20 mouse cellular contexts compared by ENCODE assay signal in the genomic region with DNA sequence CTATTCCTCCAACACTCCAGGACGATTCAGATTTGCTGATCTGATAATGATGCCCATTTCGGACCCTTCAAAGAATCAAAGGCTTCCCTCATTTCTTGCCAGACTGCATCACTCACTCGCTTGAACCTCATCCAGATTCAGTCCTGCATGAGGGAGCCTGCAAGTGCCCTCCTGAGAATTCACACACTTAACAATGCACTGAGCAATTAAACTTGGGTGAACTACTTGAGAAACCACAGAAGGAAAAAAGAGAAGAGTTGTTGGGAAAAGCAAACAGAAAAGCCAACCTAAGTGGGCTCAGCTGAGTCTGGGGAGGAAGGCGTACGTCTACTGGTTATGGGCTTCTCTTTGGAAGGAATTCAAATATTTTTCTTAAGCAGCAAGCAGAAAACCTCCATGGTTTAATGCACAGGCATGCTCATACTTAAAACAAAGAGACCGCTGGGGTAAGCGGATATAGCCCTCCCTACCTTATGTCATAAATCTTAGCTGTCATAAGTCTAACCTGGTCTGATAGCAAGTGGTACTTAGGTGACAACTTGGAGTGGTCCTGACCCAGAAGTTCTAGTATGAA.
A peak's percentile ranks its signal among the peaks of the same experiment; 100 is the strongest.
DNase-seq lines count a peak whose midpoint lies in the region; ATAC-seq and TF ChIP-seq lines count a peak whose summit lies in the region.
"Had no signal": no experiment of that assay in that cellular context is flagged by ENCODE, and none has a peak within 500 bp of the region (broad histone marks: within the 10 kb centered on the region; RNA-seq: fewer than 3 reads in every experiment).

No protein-coding gene starts in this region.

- H3K36me3 ChIP-seq in heart, embryonic 10.5 days: no peaks in the 10 kb centered on the region
- no peaks in the 10 kb centered on the region for H3K36me3 ChIP-seq in heart, embryonic 12.5 days
- H3K36me3 ChIP-seq: heart, embryonic 15.5 days; limb, embryonic 13.5 days had no signal

- H3K27me3 ChIP-seq in heart, embryonic 10.5 days (ENCODE audit: insufficient read depth, poor library complexity, severe bottlenecking): no peaks in the 10 kb centered on the region
- H3K27me3 ChIP-seq in heart, embryonic 12.5 days (replicated peaks): no peaks in the 10 kb centered on the region; the same call in 1 of the 2 replicates
- H3K27me3 ChIP-seq in Patski: no peaks in the 10 kb centered on the region
- H3K27me3 ChIP-seq: heart, embryonic 15.5 days; limb, embryonic 13.5 days had no signal

- DNase-seq in heart, embryonic 10.5 days (ENCODE audit: low spot score): peak; percentile 0
- DNase-seq in Patski (ENCODE audit: low read depth, low spot score): peak; percentile 33
- peak; percentile 16 for DNase-seq in lung, adult 2 months
- peak; percentile 5 for DNase-seq in lung, postnatal 14 days
- no peak for DNase-seq in embryo, embryonic 10 days (ENCODE audit: low spot score)
- DNase-seq in thymus, postnatal 36 days: no peak
- DNase-seq: adrenal gland, postnatal 25 days; cerebellum, adult 9-11 months; gastrocnemius, postnatal 25 days; heart, adult 2 months; heart, postnatal 4 days; right cerebral cortex, postnatal 14 days; spleen, adult 18-20 months had no signal

- ATAC-seq in heart, embryonic 12.5 days (ENCODE audit: insufficient number of reproducible peaks, low FRiP score): no peak
- ATAC-seq in Patski: peak; percentile 44
- ATAC-seq: CD4-positive, CD25-positive, alpha-beta regulatory T cell, adult 4 months had no signal

- no peak for TF ChIP-seq POLR2A in lung, adult 2 months (IDR thresholded peaks at IDR 0.05; ENCODE audit: borderline replicate concordance, extremely low read depth, low read depth, low read length)

- H3K4me1 ChIP-seq in heart, embryonic 10.5 days: no peaks in the 10 kb centered on the region
- no peaks in the 10 kb centered on the region for H3K4me1 ChIP-seq in heart, embryonic 12.5 days (replicated peaks)
- no peaks in the 10 kb centered on the region for H3K4me1 ChIP-seq in lung, adult 2 months (ENCODE audit: control insufficient read depth, insufficient read depth, low read length)
- H3K4me1 ChIP-seq: heart, embryonic 15.5 days; limb, embryonic 13.5 days had no signal

- H3K4me2 ChIP-seq in heart, embryonic 12.5 days: no peak overlapping the region
- H3K4me2 ChIP-seq: heart, embryonic 15.5 days; hindbrain, embryonic 14.5 days; limb, embryonic 13.5 days; midbrain, embryonic 11.5 days had no signal

- H3K4me3 ChIP-seq in heart, embryonic 10.5 days: no peak overlapping the region
- H3K4me3 ChIP-seq in heart, embryonic 12.5 days: no peak overlapping the region
- no peak overlapping the region for H3K4me3 ChIP-seq in lung, adult 2 months (replicated peaks; ENCODE audit: extremely low read depth, low read depth, low read length)
- H3K4me3 ChIP-seq: heart, adult 2 months; heart, embryonic 15.5 days; limb, embryonic 13.5 days had no signal

- 88% methylated on average over 7 of the region's 7 CpGs for WGBS in heart, embryonic 10.5 days
- WGBS in heart, embryonic 12.5 days: 84% methylated on average over 7 of the region's 7 CpGs
- 68% methylated on average over 7 of the region's 7 CpGs for WGBS in lung, adult 2 months

- in situ Hi-C loops in Patski (cut with MboI; ENCODE audit: low pct_unique_long_range_greater_than_20kb): no loop called here

- no peaks in the 10 kb centered on the region for H3K9me3 ChIP-seq in heart, embryonic 10.5 days
- H3K9me3 ChIP-seq in heart, embryonic 12.5 days (replicated peaks): no peaks in the 10 kb centered on the region
- H3K9me3 ChIP-seq: heart, embryonic 15.5 days; limb, embryonic 13.5 days had no signal

- H3K9ac ChIP-seq in heart, embryonic 12.5 days: no peak overlapping the region
- H3K9ac ChIP-seq: heart, embryonic 15.5 days; hindbrain, embryonic 14.5 days; limb, embryonic 13.5 days; liver, embryonic 14.5 days had no signal

- CTCF ChIA-PET in Patski (lab: Charles Lee): no interaction called here

- POLR2A ChIA-PET in Patski (lab: Charles Lee): no interaction called here

- TF ChIP-seq CTCF in Patski (IDR thresholded peaks at IDR 0.05): no peak
- TF ChIP-seq CTCF in lung, adult 2 months (IDR thresholded peaks at IDR 0.05; ENCODE audit: insufficient read depth, low read length): no peak

- H3K27ac ChIP-seq in heart, embryonic 10.5 days: no peak overlapping the region
- H3K27ac ChIP-seq in heart, embryonic 12.5 days (ENCODE audit: poor library complexity, severe bottlenecking): no peak overlapping the region
- H3K27ac ChIP-seq: heart, adult 2 months; heart, embryonic 15.5 days; hindbrain, embryonic 14.5 days; limb, embryonic 13.5 days; liver, embryonic 14.5 days had no signal

Comparison
In these comparisons a context has a peak if more than half of its experiments do, and no peak if none do; other contexts are left out.
1. DNase-seq: peak in heart, embryonic 10.5 days (single experiment), Patski (single experiment), lung, adult 2 months (single experiment) and lung, postnatal 14 days (single experiment); none in embryo, embryonic 10 days (single experiment) and thymus, postnatal 36 days (0 of 2).